Mouse (Mus musculus): ENCODE measurements around the gene Usp12. TPM values are rescaled to one million over a fixed set of nuclear protein-coding genes. Genes with fewer than 3 reads are reported as not detected.

Gene Usp12
- polyA plus RNA-seq, 1 experiment from 2014 or later, result 7.8 TPM

DNA sequence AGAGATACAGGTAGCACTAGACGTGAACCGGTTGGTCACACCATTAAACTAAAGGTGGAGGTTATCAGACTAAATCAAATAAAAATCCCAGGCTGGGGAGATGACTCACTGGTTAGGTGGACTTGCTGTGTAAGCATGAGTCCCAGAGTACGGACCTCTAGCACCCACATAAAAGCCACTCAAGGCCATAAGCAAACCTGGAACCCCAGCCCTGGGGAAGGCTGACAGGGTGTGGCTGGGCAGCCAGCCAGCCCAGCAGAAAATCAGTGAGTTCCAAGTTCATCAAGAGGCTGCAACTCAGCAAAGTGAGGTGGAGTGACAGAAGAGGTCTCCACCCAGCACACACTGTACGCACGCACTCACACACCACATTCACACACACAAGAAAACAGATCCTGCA, 14.9 kb downstream of the Usp12 start:
- H3K27me3 ChIP-seq, result no peaks in the 10 kb centered on the region
- 56% methylated on average over 5 of the region's 5 CpGs for WGBS (ENCODE audit: insufficient replicate concordance)
- H3K4me2 ChIP-seq, result no peak overlapping the region
- ATAC-seq (ENCODE audit: low read depth), result peak; percentile 39
- peaks cover 76% of the 10 kb centered on the region for H3K4me1 ChIP-seq (replicated peaks)
- H3K9ac ChIP-seq, result no peak overlapping the region
- DNase-seq, result no peak
- no peak overlapping the region for H3K27ac ChIP-seq
- H3K36me3 ChIP-seq, result peaks cover 3% of the 10 kb centered on the region; the same call in 1 of the 2 replicates
- H3K4me3 ChIP-seq (replicated peaks), result no peak overlapping the region
- H3K9me3 ChIP-seq (replicated peaks), result no peaks in the 10 kb centered on the region

DNA sequence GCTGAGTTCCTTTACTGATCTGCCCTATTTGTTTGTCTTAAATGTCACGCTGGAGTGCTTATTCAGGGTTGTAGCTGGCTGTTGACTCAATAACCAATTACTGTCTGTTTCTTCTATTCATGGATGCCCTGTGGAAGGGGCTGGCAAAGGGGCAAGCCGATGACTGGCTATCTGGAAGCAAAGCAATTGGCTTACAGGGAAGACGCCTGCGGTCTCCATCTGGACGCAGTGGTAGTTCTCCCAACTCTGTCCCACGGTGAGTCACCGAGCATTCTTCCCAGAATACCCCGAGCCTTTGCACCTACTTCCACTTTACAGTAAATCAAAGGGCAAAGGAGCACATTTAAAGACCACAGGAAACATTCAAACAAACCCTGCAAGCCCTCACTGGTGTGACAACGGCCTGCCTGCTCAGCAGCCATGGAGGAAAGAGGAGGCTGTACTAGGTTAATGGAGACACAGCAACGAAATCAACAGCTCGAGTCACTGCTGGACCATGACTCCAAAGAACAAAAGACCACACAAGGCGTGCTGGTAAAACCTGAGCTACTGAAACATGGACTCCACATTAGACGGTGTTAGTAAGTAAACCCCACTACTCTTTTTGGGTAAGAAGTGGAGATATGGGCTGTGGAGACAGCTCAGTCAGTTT, 17.7 kb downstream of the Usp12 start:
- H3K9ac ChIP-seq, result no peak overlapping the region
- peaks cover 69% of the 10 kb centered on the region for H3K4me1 ChIP-seq (replicated peaks)
- ATAC-seq (ENCODE audit: low read depth), result no peak
- H3K27me3 ChIP-seq, result no peaks in the 10 kb centered on the region
- no peak overlapping the region for H3K27ac ChIP-seq
- DNase-seq, result no peak
- no peak overlapping the region for H3K4me3 ChIP-seq (replicated peaks)
- 63% methylated on average over 13 of the region's 13 CpGs for WGBS (ENCODE audit: insufficient replicate concordance)
- H3K36me3 ChIP-seq, result peaks cover 3% of the 10 kb centered on the region; the same call in 1 of the 2 replicates
- H3K4me2 ChIP-seq, result no peak overlapping the region
- no peaks in the 10 kb centered on the region for H3K9me3 ChIP-seq (replicated peaks)

DNA sequence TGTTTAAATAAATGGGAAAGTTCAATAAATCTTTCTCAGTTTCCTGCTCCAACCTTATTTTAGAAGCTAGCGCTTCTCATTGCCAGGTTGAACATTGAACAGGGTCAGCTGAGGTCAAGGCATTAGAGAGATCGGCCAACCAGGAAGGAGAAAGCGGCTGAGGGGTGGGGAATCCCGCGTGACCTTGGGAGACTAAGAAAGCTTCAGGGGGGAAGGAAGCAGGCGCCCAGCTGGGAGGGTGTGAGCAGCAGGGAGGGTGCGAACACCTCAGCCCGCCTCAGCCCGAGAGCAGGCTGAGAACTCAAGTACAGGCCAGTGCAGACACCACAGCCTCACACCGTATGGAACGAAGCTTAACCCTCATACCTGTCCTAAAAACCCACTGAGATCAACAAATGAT, 22.8 kb downstream of the Usp12 start:
- no peaks in the 10 kb centered on the region for H3K27me3 ChIP-seq
- peaks cover 52% of the 10 kb centered on the region for H3K4me1 ChIP-seq (replicated peaks)
- no peak overlapping the region; the same call in 1 of the 2 replicates for H3K27ac ChIP-seq
- H3K4me2 ChIP-seq, result 0 out of 2 replicates have a peak overlapping the region, but pooled peaks have one; percentile 12
- no peak overlapping the region for H3K9ac ChIP-seq
- ATAC-seq (ENCODE audit: low read depth) (peak; percentile 26; the same call in 1 of the 2 replicates), DNase-seq (no peak)
- peaks cover 13% of the 10 kb centered on the region for H3K36me3 ChIP-seq
- WGBS (ENCODE audit: insufficient replicate concordance), result 33% methylated on average over 11 of the region's 11 CpGs
- H3K4me3 ChIP-seq (replicated peaks), result no peak overlapping the region
- no peaks in the 10 kb centered on the region for H3K9me3 ChIP-seq (replicated peaks)

- WGBS (ENCODE audit: insufficient replicate concordance), result 68% methylated on average over 15 of the region's 15 CpGs
- peaks cover 51% of the 10 kb centered on the region for H3K4me1 ChIP-seq (replicated peaks)
- ATAC-seq (ENCODE audit: low read depth), result no peak
These were observed 24.6 kb downstream of the Usp12 start for GRCm38 (mm10) chr5:146770002-146770848.

DNA sequence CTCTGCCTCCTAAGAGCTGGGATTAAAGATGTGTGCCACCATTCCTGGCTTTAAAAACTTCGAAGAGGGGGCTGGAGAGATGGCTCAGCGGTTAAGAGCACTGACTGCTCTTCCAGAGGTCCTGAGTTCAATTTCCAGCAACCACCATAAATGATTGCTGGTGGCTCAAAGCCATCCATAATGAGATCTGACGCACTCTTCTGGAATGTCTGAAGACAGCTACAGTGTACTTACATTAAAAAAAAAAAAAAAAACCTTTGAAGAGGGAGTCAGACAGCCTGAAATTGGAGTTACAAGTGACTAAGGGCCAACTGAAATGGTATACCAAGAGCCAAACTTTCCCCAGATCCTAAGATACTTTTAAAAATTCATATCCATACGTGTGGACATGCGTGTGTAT, 29.0 kb downstream of the Usp12 start:
- Histone ChIP-seq H3K4me1 (replicated peaks) (peaks cover 24% of the 10 kb centered on the region), H3K36me3 (peaks cover 32% of the 10 kb centered on the region), H3K27ac (no peak overlapping the region), H3K9me3 (replicated peaks) (no peaks in the 10 kb centered on the region), H3K4me2 (no peak overlapping the region), H3K27me3 (no peaks in the 10 kb centered on the region), H3K9ac (no peak overlapping the region), H3K4me3 (replicated peaks) (no peak overlapping the region)
- DNase-seq, result no peak
- 81% methylated on average over 5 of the region's 5 CpGs for WGBS (ENCODE audit: insufficient replicate concordance)
- no peak for ATAC-seq (ENCODE audit: low read depth)

More at GRCm38 (mm10) chr5:146770002-146770848, 24.6 kb downstream of the Usp12 start:
- Histone ChIP-seq H3K4me3 (replicated peaks) (no peak overlapping the region), H3K4me2 (no peak overlapping the region), H3K9me3 (replicated peaks) (no peaks in the 10 kb centered on the region), H3K27ac (no peak overlapping the region), H3K36me3 (peaks cover 16% of the 10 kb centered on the region), H3K27me3 (no peaks in the 10 kb centered on the region), H3K9ac (no peak overlapping the region)
- DNase-seq, result no peak

- H3K9me3 ChIP-seq (replicated peaks), result no peaks in the 10 kb centered on the region
- no peak overlapping the region for H3K27ac ChIP-seq
- H3K4me1 ChIP-seq (replicated peaks), result peaks cover 24% of the 10 kb centered on the region
- peaks cover 27% of the 10 kb centered on the region for H3K36me3 ChIP-seq
- H3K27me3 ChIP-seq, result no peaks in the 10 kb centered on the region
- DNase-seq, result no peak
- 74% methylated on average over 6 of the region's 6 CpGs for WGBS (ENCODE audit: insufficient replicate concordance)
- no peak overlapping the region for H3K9ac ChIP-seq
- H3K4me3 ChIP-seq (replicated peaks), result no peak overlapping the region
- ATAC-seq (ENCODE audit: low read depth), result no peak
- H3K4me2 ChIP-seq, result no peak overlapping the region
These were observed 35.6 kb downstream of the Usp12 start for GRCm38 (mm10) chr5:146759159-146759558.

GRCm38 (mm10) chr5:146757921-146758320, 36.9 kb downstream of the Usp12 start:
- peaks cover 32% of the 10 kb centered on the region for H3K36me3 ChIP-seq
- no peak overlapping the region for H3K4me3 ChIP-seq (replicated peaks)
- no peak overlapping the region for H3K9ac ChIP-seq
- H3K4me1 ChIP-seq (replicated peaks), result peaks cover 24% of the 10 kb centered on the region
- 54% methylated on average over 6 of the region's 6 CpGs for WGBS (ENCODE audit: insufficient replicate concordance)
- ATAC-seq (ENCODE audit: low read depth) (no peak), DNase-seq (no peak)
- no peaks in the 10 kb centered on the region for H3K27me3 ChIP-seq
- H3K4me2 ChIP-seq, result no peak overlapping the region
- no peaks in the 10 kb centered on the region for H3K9me3 ChIP-seq (replicated peaks)
- no peak overlapping the region for H3K27ac ChIP-seq

- no peak overlapping the region for H3K4me3 ChIP-seq (replicated peaks)
- DNase-seq (no peak), ATAC-seq (ENCODE audit: low read depth) (peak; percentile 61)
- H3K9me3 ChIP-seq (replicated peaks), result no peaks in the 10 kb centered on the region
- H3K27me3 ChIP-seq, result no peaks in the 10 kb centered on the region
- no peak overlapping the region for H3K9ac ChIP-seq
- no peak overlapping the region; the same call in 1 of the 2 replicates for H3K4me2 ChIP-seq
- WGBS (ENCODE audit: insufficient replicate concordance), result 60% methylated on average over 5 of the region's 5 CpGs
- peaks cover 31% of the 10 kb centered on the region for H3K36me3 ChIP-seq
- peak overlapping the region; percentile 47; the same call in 1 of the 2 replicates for H3K27ac ChIP-seq
- peaks cover 24% of the 10 kb centered on the region for H3K4me1 ChIP-seq (replicated peaks)
These were observed 37.5 kb downstream of the Usp12 start for GRCm38 (mm10) chr5:146757316-146757715.

DNA sequence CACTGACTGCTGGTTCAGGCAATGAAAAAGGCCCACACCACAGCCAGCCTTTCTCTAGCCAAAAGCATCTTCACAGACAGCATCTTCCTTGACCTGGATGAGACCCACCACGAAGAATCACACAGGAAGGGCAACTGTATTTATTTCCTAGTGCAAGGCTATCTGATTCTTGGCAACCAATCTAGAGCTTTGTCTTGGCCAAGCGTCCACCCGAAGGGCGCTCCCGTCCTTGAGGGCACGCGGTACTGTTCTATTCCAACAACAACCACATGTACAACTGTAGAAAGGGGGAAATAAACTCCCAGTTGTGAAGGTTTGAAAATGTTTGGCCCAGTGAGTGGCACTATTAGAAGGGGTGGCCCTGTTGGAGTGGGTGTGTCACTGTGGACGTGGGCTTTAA, 41.6 kb downstream of the Usp12 start:
- no peak for ATAC-seq (ENCODE audit: low read depth)
- Histone ChIP-seq H3K4me1 (replicated peaks) (peaks cover 27% of the 10 kb centered on the region), H3K4me3 (replicated peaks) (no peak overlapping the region), H3K4me2 (no peak overlapping the region), H3K9ac (no peak overlapping the region), H3K27ac (no peak overlapping the region), H3K9me3 (replicated peaks) (no peaks in the 10 kb centered on the region), H3K36me3 (peaks cover 56% of the 10 kb centered on the region), H3K27me3 (no peaks in the 10 kb centered on the region)
- 87% methylated on average over 8 of the region's 8 CpGs for WGBS (ENCODE audit: insufficient replicate concordance)
- DNase-seq, result no peak

- Histone ChIP-seq H3K4me3 (replicated peaks) (no peak overlapping the region), H3K27me3 (no peaks in the 10 kb centered on the region), H3K4me2 (no peak overlapping the region), H3K27ac (no peak overlapping the region), H3K36me3 (peaks cover 56% of the 10 kb centered on the region), H3K4me1 (replicated peaks) (0 out of 2 replicates have a peak, but pooled peaks cover 7% of the 10 kb centered on the region), H3K9ac (no peak overlapping the region), H3K9me3 (replicated peaks) (no peaks in the 10 kb centered on the region)
- DNase-seq (no peak), ATAC-seq (ENCODE audit: low read depth) (peak; percentile 31; the same call in 1 of the 2 replicates)
- WGBS (ENCODE audit: insufficient replicate concordance), result 70% methylated on average over 7 of the region's 7 CpGs
These were observed 43.8 kb downstream of the Usp12 start for GRCm38 (mm10) chr5:146750958-146751357.

GRCm38 (mm10) chr5:146750273-146750672, 44.5 kb downstream of the Usp12 start:
- no peak for DNase-seq
- Histone ChIP-seq H3K27me3 (no peaks in the 10 kb centered on the region), H3K36me3 (peaks cover 55% of the 10 kb centered on the region), H3K27ac (no peak overlapping the region), H3K4me3 (replicated peaks) (no peak overlapping the region), H3K4me1 (replicated peaks) (0 out of 2 replicates have a peak, but pooled peaks cover 7% of the 10 kb centered on the region), H3K9ac (no peak overlapping the region), H3K4me2 (no peak overlapping the region), H3K9me3 (replicated peaks) (no peaks in the 10 kb centered on the region)
- WGBS (ENCODE audit: insufficient replicate concordance), result 74% methylated on average over 7 of the region's 7 CpGs
- no peak for ATAC-seq (ENCODE audit: low read depth)

Measured in liver, embryonic 13.5 days (tissue).